Mouse (Mus musculus): ENCODE measurements at regions not wholly inside any gene's neighbourhood (a gene's known extent, or its start where the extent isn't known, plus 50 kb on each side); places are given as distances from the start of the nearest gene placed in this dataset.
"Not testable (repeated sequence)": the region's sequence is repeated elsewhere in the genome, so short reads cannot be mapped to it uniquely, and the experiment has no call there.

DNA sequence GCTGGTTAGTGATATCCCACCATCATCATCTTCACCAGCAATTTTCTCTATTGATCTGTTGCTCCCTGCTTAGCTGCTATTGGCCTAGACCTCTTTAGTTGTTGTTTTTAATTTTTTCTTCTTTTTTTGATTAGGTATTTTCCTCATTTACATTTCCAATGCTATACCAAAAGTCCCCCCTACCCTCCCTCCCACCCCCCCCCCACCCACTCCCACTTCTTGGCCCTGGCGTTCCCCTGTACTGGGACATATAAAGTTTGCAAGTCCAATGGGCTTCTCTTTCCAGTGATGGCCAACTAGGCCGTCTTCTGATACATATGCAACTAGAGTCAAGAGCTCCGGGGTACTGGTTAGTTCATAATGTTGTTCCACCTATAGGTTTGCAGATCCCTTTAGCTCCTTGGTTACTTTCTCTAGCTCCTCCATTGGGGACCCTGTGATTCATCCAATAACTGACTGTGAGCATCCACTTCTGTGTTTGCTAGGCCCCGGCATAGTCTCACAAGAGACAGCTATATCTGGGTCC is 386.7 kb upstream of the Pcdh10 start:
- not testable (repeated sequence) for H3K9ac ChIP-seq (replicated peaks); H3K27ac ChIP-seq; H3K36me3 ChIP-seq; H3K9me3 ChIP-seq; H3K4me1 ChIP-seq (replicated peaks); H3K27me3 ChIP-seq; H3K4me3 ChIP-seq (replicated peaks); H3K4me2 ChIP-seq (replicated peaks)
- WGBS: 94% methylated on average over 4 of the region's 4 CpGs
- ATAC-seq: 0 out of 2 replicates have a peak, but pooled peaks have one; percentile 53

Measured in midbrain, embryonic 13.5 days (tissue).